In the genomic region with DNA sequence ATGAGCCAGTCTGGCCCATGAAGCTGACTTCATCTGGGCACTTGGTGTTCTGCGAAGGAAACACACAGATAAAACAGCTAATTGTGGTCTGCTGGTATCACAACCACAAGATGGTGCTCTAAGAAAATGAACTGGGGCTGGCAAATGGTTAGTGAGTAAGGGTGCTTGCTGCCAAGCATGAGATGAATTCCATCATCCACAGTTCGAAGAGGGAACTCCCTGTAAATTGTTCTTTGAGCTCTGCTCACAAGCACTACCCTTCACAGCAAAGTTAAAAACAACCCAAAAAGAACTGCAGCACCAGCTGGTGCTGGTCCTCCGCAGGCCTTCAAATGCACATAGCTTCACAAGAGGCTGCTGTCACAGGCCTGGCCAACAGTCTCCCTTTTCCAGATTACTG, we compare ENCODE assay signal across 8 mouse cellular contexts. TPM values are rescaled to one million over a fixed set of nuclear protein-coding genes. Genes with fewer than 3 reads are reported as not detected.
A peak's percentile ranks its signal among the peaks of the same experiment; 100 is the strongest.
DNase-seq lines count a peak whose midpoint lies in the region; ATAC-seq and TF ChIP-seq lines count a peak whose summit lies in the region.

No protein-coding gene starts in this region.

- DNase-seq in kidney, adult 11 months, result peak; percentile 31
- peak; percentile 83 for DNase-seq in brain, embryonic 14.5 days (ENCODE audit: low read depth)
- DNase-seq in forebrain, postnatal 0 days, result peak; percentile 86
- peak; percentile 27 to 50 for DNase-seq in kidney, postnatal 4 days
- no peak for DNase-seq in gastrocnemius, postnatal 25 days
- DNase-seq in testis, postnatal 14 days (ENCODE audit: low spot score), result no peak

- TF ChIP-seq POLR2A in brain, embryonic 14.5 days (IDR thresholded peaks at IDR 0.05; ENCODE audit: borderline replicate concordance, extremely low read depth, insufficient read depth, insufficient read length, poor library complexity, severe bottlenecking), result no peak

- H3K27ac ChIP-seq in kidney, embryonic 16.5 days (ENCODE audit: low read length), result no peak overlapping the region
- H3K27ac ChIP-seq in forebrain, postnatal 0 days (ENCODE audit: low read depth, low read length), result 0 out of 2 replicates have a peak overlapping the region, but pooled peaks have one; percentile 24

- H3K4me2 ChIP-seq in kidney, embryonic 16.5 days (replicated peaks; ENCODE audit: low read depth, low read length), result no peak overlapping the region
- no peak overlapping the region for H3K4me2 ChIP-seq in forebrain, postnatal 0 days (ENCODE audit: low read depth)

- no peaks in the 10 kb centered on the region for H3K27me3 ChIP-seq in kidney, embryonic 16.5 days (ENCODE audit: insufficient read depth, low read length)
- H3K27me3 ChIP-seq in forebrain, postnatal 0 days (ENCODE audit: insufficient read depth, low read length), result no peaks in the 10 kb centered on the region

- H3K9ac ChIP-seq in kidney, embryonic 16.5 days (replicated peaks; ENCODE audit: low read length), result no peak overlapping the region
- H3K9ac ChIP-seq in forebrain, postnatal 0 days, result no peak overlapping the region

- WGBS in kidney, embryonic 16.5 days, result 69% methylated on average over 3 of the region's 3 CpGs
- WGBS in forebrain, postnatal 0 days, result 26% methylated on average over 3 of the region's 3 CpGs

- no peak for ATAC-seq in kidney, embryonic 16.5 days (ENCODE audit: low FRiP score, low TSS enrichment)
- peak; percentile 77 for ATAC-seq in forebrain, postnatal 0 days
- peak; percentile 55; the same call in 1 of the 2 replicates for ATAC-seq in megakaryocyte progenitor cell, adult 5-6 weeks (replicated peaks; ENCODE audit: poor library complexity)

- peaks cover 58% of the 10 kb centered on the region for H3K36me3 ChIP-seq in kidney, embryonic 16.5 days (ENCODE audit: insufficient read depth, low read length)
- peaks cover 47% of the 10 kb centered on the region for H3K36me3 ChIP-seq in forebrain, postnatal 0 days (ENCODE audit: insufficient read depth)

- no peaks in the 10 kb centered on the region for H3K9me3 ChIP-seq in kidney, embryonic 16.5 days (ENCODE audit: low read length)
- H3K9me3 ChIP-seq in forebrain, postnatal 0 days (ENCODE audit: low read length), result no peaks in the 10 kb centered on the region

- H3K4me3 ChIP-seq in kidney, embryonic 16.5 days (ENCODE audit: low read length), result no peak overlapping the region
- no peak overlapping the region for H3K4me3 ChIP-seq in forebrain, postnatal 0 days (ENCODE audit: low read depth, low read length)

- TF ChIP-seq CTCF in brain, embryonic 14.5 days (IDR thresholded peaks at IDR 0.05; ENCODE audit: borderline replicate concordance, extremely low read depth, insufficient read depth, insufficient read length), result peak; percentile 49; the same call in 1 of the 2 replicates
- TF ChIP-seq CTCF in forebrain, postnatal 0 days (IDR thresholded peaks at IDR 0.05; ENCODE audit: low read depth), result peak; percentile 86

- 0 out of 2 replicates have a peak, but pooled peaks cover 3% of the 10 kb centered on the region for H3K4me1 ChIP-seq in kidney, embryonic 16.5 days (ENCODE audit: insufficient read depth, low read length)
- no peaks in the 10 kb centered on the region for H3K4me1 ChIP-seq in forebrain, postnatal 0 days (ENCODE audit: insufficient read depth)

RNA-seq across cellular contexts. Expression of a gene that starts 27.8 kb away (rescaled TPM):
- polyA plus RNA-seq in kidney, embryonic 16.5 days (2015; fragmentation: Nextera tagmentation; extraction: Ambion mirVana), result 317 and 362 TPM in 2 replicates
- 216 and 247 TPM in 2 replicates for polyA plus RNA-seq in brain, embryonic 14.5 days (2012; rRNA removed)
- 284 and 301 TPM in 2 replicates for total RNA-seq in forebrain, postnatal 0 days (2014; rRNA removed)
- polyA plus RNA-seq in forebrain, postnatal 0 days (2015; fragmentation: Nextera tagmentation; extraction: Ambion mirVana), result 374 and 392 TPM in 2 replicates
- total RNA-seq in megakaryocyte progenitor cell, adult 5-6 weeks (2015), result 8.3 and 15.7 TPM in 2 replicates
- total RNA-seq in megakaryocyte progenitor cell, adult 5-6 weeks (2017), result 34.4 and 37.3 TPM in 2 replicates
- total RNA-seq in gastrocnemius, postnatal 25 days (2021), result 100 to 1,000 TPM; 231 to 232 TPM

Comparison
In these comparisons a context has a peak if more than half of its experiments do, and no peak if none do; other contexts are left out.
1. DNase-seq: peak in kidney, adult 11 months (single experiment), brain, embryonic 14.5 days (single experiment), forebrain, postnatal 0 days (single experiment) and kidney, postnatal 4 days (2 of 2); none in gastrocnemius, postnatal 25 days (single experiment) and testis, postnatal 14 days (single experiment).